Mouse (Mus musculus): Measurements from ENCODE around the gene Ccna2. TPM values are rescaled to one million over a fixed set of nuclear protein-coding genes. Genes with fewer than 3 reads are reported as not detected.
A peak's percentile ranks its signal among the peaks of the same experiment; 100 is the strongest.

Gene Ccna2
- polyA plus RNA-seq, 1 experiment = 5.0 TPM

DNA sequence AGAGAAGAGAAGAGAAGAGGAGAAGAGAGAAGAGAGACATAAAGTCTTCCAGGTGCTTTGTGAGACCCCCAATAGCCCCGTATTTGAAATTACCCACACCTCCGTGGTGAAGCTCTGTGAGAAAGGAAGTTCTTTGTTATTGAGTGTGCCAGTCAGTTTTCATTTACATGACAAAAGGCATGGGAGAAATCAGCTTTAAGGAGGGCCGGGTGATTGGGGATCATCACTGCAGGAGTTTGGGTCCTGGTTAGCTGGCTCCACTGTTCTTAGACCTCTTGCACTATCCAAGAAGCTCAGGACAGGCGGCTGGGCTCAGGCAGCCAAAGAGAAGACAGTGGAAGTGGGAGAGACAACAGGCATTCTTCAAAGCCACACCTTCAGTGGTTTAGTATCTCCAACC, 49.8 kb downstream of the Ccna2 start:
- Histone ChIP-seq H3K27ac (ENCODE audit: control insufficient read depth, insufficient read depth, low read depth, low read length) (no peak overlapping the region), H3K27me3 (ENCODE audit: control insufficient read depth, insufficient read depth, low read length) (no peaks in the 10 kb centered on the region), H3K36me3 (ENCODE audit: control insufficient read depth, insufficient read depth, low read length) (no peaks in the 10 kb centered on the region), H3K4me1 (ENCODE audit: control insufficient read depth, insufficient read depth, low read length) (no peaks in the 10 kb centered on the region; the same call in 1 of the 2 replicates), H3K4me3 (ENCODE audit: control insufficient read depth, low read depth, low read length) (no peak overlapping the region)
- TF ChIP-seq POLR2A (IDR thresholded peaks at IDR 0.05; ENCODE audit: control insufficient read depth, low read depth, low read length) = no peak
- no peak for TF ChIP-seq CTCF (IDR thresholded peaks at IDR 0.05; ENCODE audit: control insufficient read depth, insufficient read depth, insufficient replicate concordance, low read depth, low read length)

DNA sequence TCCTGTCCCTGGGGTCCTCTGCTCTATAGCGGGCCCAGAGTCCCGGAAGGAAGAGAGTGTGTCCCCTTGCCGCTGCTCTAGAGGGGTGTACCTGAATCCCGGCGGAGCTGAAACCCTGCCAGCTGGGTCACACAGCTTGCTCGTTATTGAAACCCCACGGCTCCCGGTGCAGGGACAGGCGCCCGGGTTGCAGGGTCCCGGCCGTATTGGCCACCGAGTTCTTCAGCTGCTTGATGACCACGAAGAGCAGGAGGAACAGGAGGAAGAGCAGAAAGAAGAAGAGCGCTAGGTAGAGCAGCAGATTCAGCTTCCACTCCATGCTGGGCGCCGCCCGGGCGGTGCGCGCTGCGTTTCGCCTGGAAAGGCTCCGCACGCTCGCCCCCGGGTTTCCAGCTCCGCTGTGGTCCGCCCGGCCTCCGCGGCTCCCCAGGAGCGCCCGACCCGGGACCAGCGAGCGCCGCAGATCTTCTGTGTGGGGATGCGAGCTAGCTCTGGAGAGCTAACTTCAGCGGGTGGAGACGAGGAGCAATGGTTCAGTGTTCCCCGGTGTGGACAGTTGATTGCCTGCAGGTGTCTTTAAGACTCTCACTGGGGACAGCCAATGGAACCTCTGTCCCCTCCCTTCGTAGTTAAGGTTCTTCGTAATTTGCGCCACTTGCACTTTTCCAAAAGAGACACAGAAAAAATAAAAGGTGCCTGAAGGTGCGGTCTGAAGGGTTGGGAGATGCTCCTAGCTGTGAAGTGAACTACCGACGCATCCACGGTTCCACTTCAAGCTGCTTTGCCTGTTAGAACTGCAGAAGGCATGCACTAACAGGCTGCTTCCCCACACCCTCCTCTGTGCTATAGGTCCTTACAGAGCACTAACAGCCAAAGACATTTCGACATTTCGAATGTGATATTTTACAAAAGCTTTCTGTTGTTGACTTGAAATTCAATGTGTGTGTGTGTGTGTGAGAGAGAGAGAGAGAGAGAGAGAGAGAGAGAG, 50.6 kb downstream of the Ccna2 start, which contains the start of gene Gm11549:
TSS of gene Gm11549 (minus strand) at position 741 of the 988 bp plus-strand sequence.
- TF ChIP-seq POLR2A (IDR thresholded peaks at IDR 0.05; ENCODE audit: control insufficient read depth, low read depth, low read length) (no peak), CTCF (IDR thresholded peaks at IDR 0.05; ENCODE audit: control insufficient read depth, insufficient read depth, insufficient replicate concordance, low read depth, low read length) (no peak)
- H3K27me3 ChIP-seq (ENCODE audit: control insufficient read depth, insufficient read depth, low read length) = no peaks in the 10 kb centered on the region
- H3K27ac ChIP-seq (ENCODE audit: control insufficient read depth, insufficient read depth, low read depth, low read length) = no peak within 1 kb of the TSS
- H3K36me3 ChIP-seq (ENCODE audit: control insufficient read depth, insufficient read depth, low read length) = no peaks in the 10 kb centered on the region
- H3K4me1 ChIP-seq (ENCODE audit: control insufficient read depth, insufficient read depth, low read length) = no peaks in the 10 kb centered on the region; the same call in 1 of the 2 replicates
- H3K4me3 ChIP-seq (ENCODE audit: control insufficient read depth, low read depth, low read length) = peak within 1 kb of the TSS; percentile 10; the same call in 1 of the 2 replicates

DNA sequence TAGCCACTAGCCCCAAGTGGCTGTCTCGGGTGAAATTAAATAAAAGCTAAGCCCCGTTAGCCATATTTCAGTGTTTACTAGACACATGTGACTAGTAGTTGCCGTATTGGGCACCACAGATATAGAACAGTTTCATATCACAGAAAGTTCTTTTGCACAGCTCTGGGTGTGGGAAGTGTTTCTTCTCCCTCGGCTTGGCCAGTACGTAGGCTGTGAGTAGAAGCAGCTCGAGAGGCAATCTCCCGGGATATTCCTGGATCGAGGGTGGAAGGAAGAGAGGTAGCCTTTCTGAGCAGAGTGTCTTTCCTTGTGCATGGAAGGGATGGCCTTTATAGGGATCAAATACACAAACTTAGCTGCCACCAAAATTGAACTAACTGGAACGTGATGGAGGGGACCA, 55.8 kb downstream of the Ccna2 start:
- Histone ChIP-seq H3K27me3 (ENCODE audit: control insufficient read depth, insufficient read depth, low read length) (no peaks in the 10 kb centered on the region), H3K27ac (ENCODE audit: control insufficient read depth, insufficient read depth, low read depth, low read length) (no peak overlapping the region), H3K4me1 (ENCODE audit: control insufficient read depth, insufficient read depth, low read length) (no peaks in the 10 kb centered on the region; the same call in 1 of the 2 replicates), H3K4me3 (ENCODE audit: control insufficient read depth, low read depth, low read length) (no peak overlapping the region), H3K36me3 (ENCODE audit: control insufficient read depth, insufficient read depth, low read length) (no peaks in the 10 kb centered on the region)
- TF ChIP-seq POLR2A (IDR thresholded peaks at IDR 0.05; ENCODE audit: control insufficient read depth, low read depth, low read length) = no peak

Other genes with a start within 250 kb of the Ccna2 start
- 20.1 and 35.3 TPM in 2 replicates for gene Anxa5, start 96.3 kb downstream of the Ccna2 start, polyA plus RNA-seq (2012; rRNA removed)
- gene 1810062G17Rik, start 96.2 kb downstream of the Ccna2 start, polyA plus RNA-seq (2012; rRNA removed) = 0.40 and 0.78 TPM in 2 replicates
- 0.08 and 0.19 TPM in 2 replicates for gene Gm11549, start 50.3 kb downstream of the Ccna2 start, polyA plus RNA-seq (2012; rRNA removed)
- 12.0 and 21.9 TPM in 2 replicates for gene Exosc9, start 19.5 kb downstream of the Ccna2 start, polyA plus RNA-seq (2012; rRNA removed)
- gene Bbs7, start 41.3 kb upstream of the Ccna2 start, polyA plus RNA-seq (2012; rRNA removed) = 25.7 and 28.7 TPM in 2 replicates
- gene Trpc3, start 118.0 kb upstream of the Ccna2 start, polyA plus RNA-seq (2012; rRNA removed) = 0.21 and 0.26 TPM in 2 replicates